In genomic region chr4:149888736-149889470, GRCm38 (mm10) we compare ENCODE assay signal across 8 mouse cellular contexts.
DNase-seq lines count a peak whose midpoint lies in the region; ATAC-seq and TF ChIP-seq lines count a peak whose summit lies in the region.
"Had no signal": no experiment of that assay in that cellular context is flagged by ENCODE, and none has a peak within 500 bp of the region (broad histone marks: within the 10 kb centered on the region; RNA-seq: fewer than 3 reads in every experiment).

No protein-coding gene starts in this region.

- 84% methylated on average over 20 of the region's 20 CpGs for WGBS in intestine, postnatal 0 days
- 68% methylated on average over 20 of the region's 20 CpGs for WGBS in lung, embryonic 16.5 days

- peaks cover 20% of the 10 kb centered on the region for H3K4me1 ChIP-seq in intestine, postnatal 0 days (replicated peaks; ENCODE audit: control insufficient read depth, insufficient read depth, low read length)
- peaks cover 31% of the 10 kb centered on the region for H3K4me1 ChIP-seq in lung, embryonic 16.5 days (replicated peaks; ENCODE audit: control insufficient read depth, insufficient read depth, low read length)

- H3K36me3 ChIP-seq in intestine, postnatal 0 days (ENCODE audit: control insufficient read depth, insufficient read depth), result no peaks in the 10 kb centered on the region
- H3K36me3 ChIP-seq in lung, embryonic 16.5 days (ENCODE audit: control insufficient read depth, insufficient read depth, low read length), result no peaks in the 10 kb centered on the region
- H3K36me3 ChIP-seq: neural tube, embryonic 12.5 days had no signal

- TF ChIP-seq CTCF in intestine, postnatal 0 days (IDR thresholded peaks at IDR 0.05; ENCODE audit: low read depth), result no peak

- H3K27me3 ChIP-seq in intestine, postnatal 0 days (replicated peaks; ENCODE audit: control insufficient read depth, insufficient read depth, low read length), result no peaks in the 10 kb centered on the region
- H3K27me3 ChIP-seq in lung, embryonic 16.5 days (ENCODE audit: control insufficient read depth, insufficient read depth, low read depth, low read length), result no peaks in the 10 kb centered on the region
- H3K27me3 ChIP-seq: neural tube, embryonic 12.5 days had no signal

- ATAC-seq in intestine, postnatal 0 days, result no peak
- no peak for ATAC-seq in lung, embryonic 16.5 days (ENCODE audit: low read depth)

- H3K27ac ChIP-seq in intestine, postnatal 0 days (ENCODE audit: low read depth, low read length), result peak overlapping the region; percentile 76; the same call in 1 of the 2 replicates
- H3K27ac ChIP-seq in lung, embryonic 16.5 days (ENCODE audit: low read length), result peak overlapping the region; percentile 95

- no peak overlapping the region for H3K9ac ChIP-seq in intestine, postnatal 0 days (ENCODE audit: low read depth, low read length)
- H3K9ac ChIP-seq in lung, embryonic 16.5 days (ENCODE audit: low read length), result no peak overlapping the region
- H3K9ac ChIP-seq: neural tube, embryonic 12.5 days had no signal

- H3K4me2 ChIP-seq in intestine, postnatal 0 days (replicated peaks; ENCODE audit: low read depth), result no peak overlapping the region
- no peak overlapping the region for H3K4me2 ChIP-seq in lung, embryonic 16.5 days (ENCODE audit: low read depth, low read length)

- no peak overlapping the region for H3K4me3 ChIP-seq in intestine, postnatal 0 days (ENCODE audit: low read depth, low read length)
- no peak overlapping the region for H3K4me3 ChIP-seq in lung, embryonic 16.5 days (ENCODE audit: low read length)
- H3K4me3 ChIP-seq: neural tube, embryonic 12.5 days had no signal

- H3K9me3 ChIP-seq in intestine, postnatal 0 days (ENCODE audit: control insufficient read depth), result no peaks in the 10 kb centered on the region
- H3K9me3 ChIP-seq in lung, embryonic 16.5 days (ENCODE audit: control insufficient read depth, low read length), result no peaks in the 10 kb centered on the region
- H3K9me3 ChIP-seq: neural tube, embryonic 12.5 days had no signal

- DNase-seq in thymus, postnatal 0 days (ENCODE audit: low spot score), result peak; percentile 32
- no peak for DNase-seq in thymus, postnatal 4 days
- DNase-seq in urinary bladder, postnatal 25 days (ENCODE audit: low spot score), result no peak
- DNase-seq in right cerebral cortex, postnatal 36 days (ENCODE audit: low spot score in 2 of 2), result no peak
- no peak for DNase-seq in right cerebral cortex, postnatal 25 days
